Mouse (Mus musculus): ENCODE measurements at regions not wholly inside any gene's neighbourhood (a gene's known extent, or its start where the extent isn't known, plus 50 kb on each side); places are given as distances from the start of the nearest gene placed in this dataset.

DNA sequence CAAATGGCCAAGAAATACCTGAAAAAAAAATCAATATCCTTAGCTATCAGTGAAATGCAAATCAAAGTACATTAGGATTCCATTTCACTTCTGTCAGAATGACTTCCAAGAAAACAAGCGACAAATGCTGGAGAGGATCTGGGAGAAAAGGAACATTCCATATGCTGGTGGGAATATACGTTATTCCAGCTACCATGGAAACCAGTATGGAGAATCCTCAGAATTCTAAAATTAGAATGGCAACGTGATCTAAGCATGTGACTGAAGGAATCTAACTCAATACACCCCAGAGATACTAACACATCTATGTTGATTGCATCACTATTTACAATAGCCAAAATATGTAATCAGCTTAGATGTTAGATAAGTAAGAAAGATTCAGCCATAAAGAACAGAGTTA is 146.1 kb upstream of the Sox14 start:
- ATAC-seq = no peak
- WGBS = 64% methylated on average over 3 of the region's 3 CpGs
- Histone ChIP-seq H3K27ac (ENCODE audit: low read depth, low read length) (no peak overlapping the region), H3K9me3 (ENCODE audit: control insufficient read depth, low read length) (no peaks in the 10 kb centered on the region), H3K9ac (ENCODE audit: low read depth, low read length) (no peak overlapping the region), H3K27me3 (replicated peaks; ENCODE audit: control insufficient read depth, insufficient read depth, low read length) (no peaks in the 10 kb centered on the region), H3K4me1 (ENCODE audit: control insufficient read depth, insufficient read depth, low read depth, low read length) (no peaks in the 10 kb centered on the region), H3K4me2 (ENCODE audit: low read length) (no peak overlapping the region), H3K4me3 (ENCODE audit: low read length) (no peak overlapping the region), H3K36me3 (ENCODE audit: control insufficient read depth, insufficient read depth, low read length) (no peaks in the 10 kb centered on the region)

DNA sequence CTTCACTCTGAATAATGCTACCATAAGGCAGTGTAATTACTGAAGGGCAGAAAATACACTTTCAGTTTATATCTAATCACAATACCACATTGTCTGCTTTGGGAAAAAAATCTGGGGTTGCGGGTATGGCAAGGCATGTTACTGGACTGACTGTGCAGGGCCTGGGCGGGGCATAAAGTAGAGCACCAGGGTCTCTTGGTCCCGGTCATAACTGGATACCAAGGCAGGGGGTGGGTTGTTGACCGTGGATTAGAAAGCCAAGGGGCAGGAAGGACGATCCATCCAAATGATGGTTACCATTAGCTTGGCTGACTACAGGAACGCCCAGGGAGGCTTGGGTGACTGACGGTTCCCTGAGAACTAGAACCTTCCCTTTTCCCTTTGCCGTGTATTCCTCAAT is 119.2 kb upstream of the Sox14 start:
- no peak overlapping the region for H3K4me3 ChIP-seq (ENCODE audit: low read length)

DNA sequence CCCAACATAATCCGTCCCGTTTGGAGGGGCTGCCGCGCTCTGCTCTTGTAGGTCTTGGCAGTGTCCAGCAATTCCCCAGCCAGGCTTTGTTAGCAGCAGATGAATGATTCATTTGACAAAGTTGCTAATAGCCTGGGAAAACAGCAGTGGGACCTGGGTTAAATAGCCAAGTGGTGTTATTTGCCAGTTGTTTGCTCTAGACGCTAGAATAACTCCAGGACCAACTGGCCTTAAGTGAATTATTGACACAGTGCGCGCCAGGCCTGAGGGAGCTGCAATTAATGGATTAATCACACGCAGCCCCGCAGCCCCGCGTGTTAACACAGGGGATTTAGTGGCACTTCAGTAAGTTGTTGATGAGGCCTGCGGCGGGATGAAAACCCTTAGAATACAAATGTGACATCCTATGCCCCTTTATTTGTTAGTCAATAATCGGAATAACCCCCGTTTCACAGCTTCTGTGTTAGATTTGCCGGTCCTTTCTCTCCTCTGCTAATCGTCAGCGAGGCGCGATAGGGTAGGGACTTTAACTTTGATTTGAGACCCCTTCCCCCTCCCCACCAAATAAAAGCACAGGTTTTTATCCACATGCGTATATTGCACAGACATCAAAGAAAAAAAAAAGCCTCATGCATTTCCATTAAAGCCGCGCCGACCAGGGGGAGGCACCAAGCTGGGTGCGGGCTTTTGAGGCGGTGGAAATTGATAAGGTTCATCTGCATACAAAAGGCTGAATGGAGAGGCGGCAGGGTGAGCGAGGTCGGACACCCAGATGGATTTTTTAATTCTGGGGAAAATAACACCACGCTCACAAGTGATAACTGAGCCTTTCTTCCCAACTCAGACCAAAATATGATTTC is 118.5 kb upstream of the Sox14 start:
- Histone ChIP-seq H3K27me3 (replicated peaks; ENCODE audit: control insufficient read depth, insufficient read depth, low read length) (0 out of 2 replicates have a peak, but pooled peaks cover 2% of the 10 kb centered on the region), H3K4me1 (ENCODE audit: control insufficient read depth, insufficient read depth, low read depth, low read length) (peaks cover 11% of the 10 kb centered on the region), H3K9ac (ENCODE audit: low read depth, low read length) (peak overlapping the region; percentile 57), H3K27ac (ENCODE audit: low read depth, low read length) (no peak overlapping the region), H3K36me3 (ENCODE audit: control insufficient read depth, insufficient read depth, low read length) (no peaks in the 10 kb centered on the region), H3K9me3 (ENCODE audit: control insufficient read depth, low read length) (no peaks in the 10 kb centered on the region), H3K4me3 (ENCODE audit: low read length) (peak overlapping the region; percentile 34), H3K4me2 (ENCODE audit: low read length) (peak overlapping the region; percentile 71)
- ATAC-seq = peak; percentile 64
- WGBS = 1% methylated on average over 30 of the region's 30 CpGs

More for the DNA sequence above, 119.2 kb upstream of the Sox14 start:
- no peaks in the 10 kb centered on the region for H3K9me3 ChIP-seq (ENCODE audit: control insufficient read depth, low read length)
- no peaks in the 10 kb centered on the region for H3K36me3 ChIP-seq (ENCODE audit: control insufficient read depth, insufficient read depth, low read length)
- ATAC-seq = no peak
- WGBS = 44% methylated on average over 8 of the region's 8 CpGs
- H3K27ac ChIP-seq (ENCODE audit: low read depth, low read length) = no peak overlapping the region
- H3K4me1 ChIP-seq (ENCODE audit: control insufficient read depth, insufficient read depth, low read depth, low read length) = peaks cover 11% of the 10 kb centered on the region
- H3K9ac ChIP-seq (ENCODE audit: low read depth, low read length) = no peak overlapping the region; the same call in 1 of the 2 replicates
- 0 out of 2 replicates have a peak, but pooled peaks cover 2% of the 10 kb centered on the region for H3K27me3 ChIP-seq (replicated peaks; ENCODE audit: control insufficient read depth, insufficient read depth, low read length)
- H3K4me2 ChIP-seq (ENCODE audit: low read length) = peak overlapping the region; percentile 71

DNA sequence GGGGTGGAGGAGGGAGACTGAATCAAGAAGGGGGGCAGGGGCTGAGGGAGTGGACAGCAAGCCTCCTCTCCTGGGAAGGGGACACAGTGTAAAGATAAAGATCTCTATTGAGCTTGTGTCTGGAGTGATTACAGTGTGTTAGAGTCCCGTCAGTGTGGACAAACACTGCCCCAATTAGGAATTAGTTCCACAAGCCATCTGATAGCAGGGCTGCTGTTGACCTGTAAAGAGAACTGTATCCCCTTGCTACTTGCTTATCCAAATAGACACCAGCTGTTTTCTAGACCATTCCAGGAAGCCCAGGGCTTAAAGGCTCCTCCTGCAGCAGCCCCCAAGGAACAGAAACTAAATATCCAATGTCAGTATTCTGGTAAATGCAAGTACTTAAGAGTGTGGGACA is 111.4 kb upstream of the Sox14 start:
- Histone ChIP-seq H3K27ac (ENCODE audit: low read depth, low read length) (no peak overlapping the region), H3K9ac (ENCODE audit: low read depth, low read length) (no peak overlapping the region), H3K9me3 (ENCODE audit: control insufficient read depth, low read length) (no peaks in the 10 kb centered on the region), H3K4me1 (ENCODE audit: control insufficient read depth, insufficient read depth, low read depth, low read length) (no peaks in the 10 kb centered on the region), H3K27me3 (replicated peaks; ENCODE audit: control insufficient read depth, insufficient read depth, low read length) (no peaks in the 10 kb centered on the region), H3K4me2 (ENCODE audit: low read length) (no peak overlapping the region), H3K36me3 (ENCODE audit: control insufficient read depth, insufficient read depth, low read length) (no peaks in the 10 kb centered on the region), H3K4me3 (ENCODE audit: low read length) (no peak overlapping the region)
- ATAC-seq = no peak
- WGBS = 27% methylated on average over 1 of the region's 1 CpGs

DNA sequence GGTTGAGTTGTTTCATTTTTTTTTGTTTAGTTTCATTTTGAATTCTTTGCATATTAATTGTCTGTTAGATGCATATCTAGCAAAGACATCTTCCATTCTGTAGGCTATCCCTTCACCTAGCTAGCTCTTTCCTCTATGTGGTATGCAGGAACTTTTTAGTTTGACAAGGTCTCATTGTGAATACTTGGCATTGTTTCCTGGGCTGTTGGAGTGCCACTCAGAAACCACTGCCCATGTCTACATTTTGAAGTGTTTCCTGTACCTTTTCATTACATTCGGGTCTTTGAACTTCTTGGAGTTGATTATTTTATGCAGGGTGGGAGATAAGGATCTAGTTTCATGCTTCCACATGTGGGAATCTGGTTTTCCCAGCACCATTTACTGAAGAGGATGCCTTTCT is 104.8 kb upstream of the Sox14 start:
- H3K9me3 ChIP-seq (ENCODE audit: control insufficient read depth, low read length) = no peaks in the 10 kb centered on the region
- 81% methylated on average over 1 of the region's 1 CpGs for WGBS
- H3K4me1 ChIP-seq (ENCODE audit: control insufficient read depth, insufficient read depth, low read depth, low read length) = no peaks in the 10 kb centered on the region
- no peak for ATAC-seq
- H3K27ac ChIP-seq (ENCODE audit: low read depth, low read length) = no peak overlapping the region
- no peaks in the 10 kb centered on the region for H3K27me3 ChIP-seq (replicated peaks; ENCODE audit: control insufficient read depth, insufficient read depth, low read length)
- no peak overlapping the region for H3K4me3 ChIP-seq (ENCODE audit: low read length)
- H3K9ac ChIP-seq (ENCODE audit: low read depth, low read length) = no peak overlapping the region
- no peak overlapping the region for H3K4me2 ChIP-seq (ENCODE audit: low read length)
- H3K36me3 ChIP-seq (ENCODE audit: control insufficient read depth, insufficient read depth, low read length) = no peaks in the 10 kb centered on the region

DNA sequence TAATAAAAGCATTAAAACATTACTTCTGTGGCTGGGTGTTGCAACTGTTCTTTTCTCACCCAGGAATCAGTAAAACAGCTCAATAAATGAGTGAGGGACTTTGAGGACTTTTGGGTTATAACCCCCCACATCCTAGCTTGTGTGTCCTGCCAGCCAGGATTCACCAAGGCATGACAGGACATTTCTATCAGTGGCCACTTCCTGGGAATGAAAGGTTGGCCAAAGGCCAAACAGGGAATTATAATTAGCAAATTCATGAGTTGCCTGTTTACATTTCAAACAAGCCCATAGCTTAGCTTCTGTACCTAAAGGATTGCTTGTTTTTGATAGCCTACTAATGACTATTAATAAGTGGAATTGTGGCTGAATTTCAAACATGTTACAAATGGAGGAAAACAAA is 85.6 kb upstream of the Sox14 start:
- no peak overlapping the region for H3K27ac ChIP-seq (ENCODE audit: low read depth, low read length)
- no peak for ATAC-seq
- H3K27me3 ChIP-seq (replicated peaks; ENCODE audit: control insufficient read depth, insufficient read depth, low read length) = no peaks in the 10 kb centered on the region
- H3K9ac ChIP-seq (ENCODE audit: low read depth, low read length) = no peak overlapping the region
- H3K4me3 ChIP-seq (ENCODE audit: low read length) = no peak overlapping the region
- H3K36me3 ChIP-seq (ENCODE audit: control insufficient read depth, insufficient read depth, low read length) = no peaks in the 10 kb centered on the region
- H3K9me3 ChIP-seq (ENCODE audit: control insufficient read depth, low read length) = no peaks in the 10 kb centered on the region
- H3K4me2 ChIP-seq (ENCODE audit: low read length) = no peak overlapping the region
- H3K4me1 ChIP-seq (ENCODE audit: control insufficient read depth, insufficient read depth, low read depth, low read length) = no peaks in the 10 kb centered on the region

DNA sequence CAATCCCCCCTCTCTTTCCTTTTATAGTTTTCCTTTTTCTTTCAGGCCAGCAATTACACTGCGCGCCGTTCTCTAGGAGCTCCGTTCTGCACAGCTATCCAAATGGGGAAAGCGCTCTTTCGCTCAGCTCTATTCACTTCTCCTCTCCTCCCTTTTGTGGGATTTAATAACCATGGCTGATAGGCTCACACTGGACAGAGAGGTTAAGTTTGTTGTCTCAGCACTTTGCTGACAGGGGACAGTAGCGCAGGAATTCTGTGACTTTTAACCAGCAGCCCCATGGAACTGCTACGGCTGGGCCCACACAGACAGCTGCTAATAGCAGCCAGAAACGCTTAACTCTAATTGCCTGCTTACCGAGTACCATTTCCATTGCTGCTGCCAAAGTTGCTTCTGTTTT is 78.8 kb upstream of the Sox14 start:
- 19% methylated on average over 10 of the region's 10 CpGs for WGBS
- Histone ChIP-seq H3K27ac (ENCODE audit: low read depth, low read length) (0 out of 2 replicates have a peak overlapping the region, but pooled peaks have one; percentile 17), H3K27me3 (replicated peaks; ENCODE audit: control insufficient read depth, insufficient read depth, low read length) (no peaks in the 10 kb centered on the region), H3K4me3 (ENCODE audit: low read length) (no peak overlapping the region), H3K4me1 (ENCODE audit: control insufficient read depth, insufficient read depth, low read depth, low read length) (0 out of 2 replicates have a peak, but pooled peaks cover 2% of the 10 kb centered on the region), H3K9ac (ENCODE audit: low read depth, low read length) (no peak overlapping the region), H3K9me3 (ENCODE audit: control insufficient read depth, low read length) (peaks cover 2% of the 10 kb centered on the region; the same call in 1 of the 2 replicates), H3K4me2 (ENCODE audit: low read length) (peak overlapping the region; percentile 48), H3K36me3 (ENCODE audit: control insufficient read depth, insufficient read depth, low read length) (no peaks in the 10 kb centered on the region)
- ATAC-seq = peak; percentile 76

DNA sequence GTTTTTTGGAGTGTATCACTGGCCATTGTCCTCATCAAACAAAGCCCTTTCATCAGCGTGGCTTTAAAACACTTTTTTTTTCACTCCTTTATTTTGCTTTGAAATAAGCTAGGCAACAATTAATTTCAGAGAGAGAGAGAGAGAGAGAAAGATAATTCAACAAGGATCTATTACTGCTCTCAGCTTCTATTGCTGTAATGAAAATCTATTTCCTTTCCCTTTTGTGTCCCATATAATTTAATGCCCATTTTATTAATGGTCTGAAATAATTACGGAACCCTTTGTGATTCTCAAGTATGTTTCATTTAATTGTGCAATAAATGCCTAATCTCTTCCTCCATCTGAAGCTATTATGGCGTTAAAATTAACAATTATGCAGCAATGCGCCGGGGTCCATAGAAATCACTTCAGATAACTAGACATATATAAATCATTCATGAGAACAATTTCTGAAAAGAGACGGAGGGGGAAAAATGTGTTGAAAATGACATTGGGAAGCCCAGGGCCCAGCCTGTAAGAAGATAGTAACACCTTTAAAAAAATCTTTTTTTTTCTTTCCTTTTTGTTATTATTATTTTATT is 78.2 kb upstream of the Sox14 start:
- H3K4me3 ChIP-seq (ENCODE audit: low read length) = no peak overlapping the region
- no peak overlapping the region for H3K9ac ChIP-seq (ENCODE audit: low read depth, low read length)
- ATAC-seq = no peak
- H3K4me2 ChIP-seq (ENCODE audit: low read length) = peak overlapping the region; percentile 48; the same call in 1 of the 2 replicates
- peaks cover 2% of the 10 kb centered on the region; the same call in 1 of the 2 replicates for H3K9me3 ChIP-seq (ENCODE audit: control insufficient read depth, low read length)
- 0 out of 2 replicates have a peak, but pooled peaks cover 2% of the 10 kb centered on the region for H3K4me1 ChIP-seq (ENCODE audit: control insufficient read depth, insufficient read depth, low read depth, low read length)
- no peaks in the 10 kb centered on the region for H3K36me3 ChIP-seq (ENCODE audit: control insufficient read depth, insufficient read depth, low read length)
- no peaks in the 10 kb centered on the region for H3K27me3 ChIP-seq (replicated peaks; ENCODE audit: control insufficient read depth, insufficient read depth, low read length)
- WGBS = 21% methylated on average over 6 of the region's 6 CpGs
- no peak overlapping the region for H3K27ac ChIP-seq (ENCODE audit: low read depth, low read length)
